Mouse (Mus musculus) brain, adult 2 months (tissue): ENCODE measurements around the gene Pkp4.
A peak's percentile ranks its signal among the peaks of the same experiment; 100 is the strongest.
"Not testable (repeated sequence)": the region's sequence is repeated elsewhere in the genome, so short reads cannot be mapped to it uniquely, and the experiment has no call there.

Source experiments
- DNase-seq: peaks from one replicate; pipeline ENCODE4 v3.0.0; 2011; ENCODE audit warnings: low read depth, low spot score

Gene Pkp4

DNA sequence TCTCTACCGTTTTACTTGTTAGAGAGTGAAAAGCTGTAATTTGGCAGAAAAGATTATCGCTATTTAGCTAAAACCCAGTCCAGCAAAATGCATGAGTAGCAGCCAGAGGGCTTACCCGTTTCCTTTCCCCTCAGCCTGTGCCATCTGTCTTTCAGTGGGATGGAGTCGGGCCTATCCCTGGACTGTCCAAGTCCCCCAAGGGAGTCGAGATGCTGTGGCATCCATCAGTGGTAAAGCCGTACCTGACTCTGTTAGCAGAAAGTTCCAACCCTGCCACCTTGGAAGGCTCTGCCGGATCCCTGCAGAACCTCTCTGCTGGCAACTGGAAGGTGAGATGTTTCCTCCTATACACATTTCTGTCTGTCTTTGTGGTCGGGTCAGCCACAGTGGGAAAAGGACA lies 178.3 kb downstream of the Pkp4 start:
- DNase-seq, result peak; percentile 74

DNA sequence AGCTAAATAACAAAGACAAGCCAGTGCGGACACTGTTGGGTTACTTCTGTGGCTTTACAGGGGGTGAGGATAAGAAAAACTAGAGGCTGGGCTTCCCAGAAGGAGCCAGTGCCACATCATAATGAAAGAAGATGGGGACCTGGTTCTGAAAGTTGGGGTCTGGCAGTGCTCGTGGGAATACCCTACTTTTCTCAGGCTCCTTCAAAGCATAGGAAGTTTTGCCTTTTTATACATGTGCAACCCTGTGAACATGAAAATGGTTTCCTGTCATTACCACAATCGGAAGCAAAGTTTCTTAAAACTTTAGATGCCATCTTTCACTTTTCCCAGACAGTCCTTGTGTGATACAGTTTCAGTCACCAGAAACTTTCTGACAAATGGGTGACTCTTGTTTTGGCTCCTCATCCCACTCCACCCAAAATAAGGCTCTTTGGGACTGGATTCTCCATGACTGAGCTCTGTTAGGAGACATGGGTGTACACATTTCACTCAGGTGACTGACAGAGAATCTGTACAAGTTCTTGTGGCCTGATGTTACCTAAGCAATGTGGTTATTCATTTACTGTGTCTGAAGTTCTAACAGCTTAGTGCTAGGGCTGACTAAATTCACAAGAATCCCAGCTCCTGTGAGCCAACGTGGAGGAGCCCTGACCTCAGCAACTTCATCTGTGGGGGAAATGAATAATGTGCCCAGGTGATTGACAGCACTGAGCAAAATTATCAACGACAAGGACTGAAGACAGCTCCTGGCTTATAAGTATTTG lies 179.3 kb downstream of the Pkp4 start:
- DNase-seq, result no peak

DNA sequence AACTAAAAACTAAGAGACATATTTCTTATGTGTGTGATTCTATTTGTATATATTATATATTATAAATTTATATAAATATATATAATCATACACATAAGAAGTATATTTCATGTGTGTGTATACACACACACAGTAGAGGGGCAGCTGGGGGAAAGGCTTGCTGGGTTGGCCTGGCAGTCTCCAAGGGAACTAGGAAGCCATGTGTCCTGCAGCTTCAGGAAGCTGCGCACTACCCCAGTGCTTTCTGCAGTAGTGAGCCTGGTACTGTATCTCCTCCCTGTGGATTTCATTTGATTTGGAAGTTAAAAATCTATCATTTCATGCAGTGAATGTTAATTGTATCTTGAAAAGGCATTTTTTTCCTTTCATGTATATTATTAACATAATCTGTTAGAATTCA lies 180.2 kb downstream of the Pkp4 start:
- DNase-seq, result no peak

GRCm38 (mm10) chr2:59342591-59343210 lies 182.1 kb downstream of the Pkp4 start:
- DNase-seq, result no peak

GRCm38 (mm10) chr2:59343834-59344233 lies 183.2 kb downstream of the Pkp4 start:
- DNase-seq, result no peak

- peak; percentile 93 for DNase-seq
These were observed 184.0 kb downstream of the Pkp4 start for GRCm38 (mm10) chr2:59344699-59345098.

GRCm38 (mm10) chr2:59345141-59345839 lies 184.6 kb downstream of the Pkp4 start:
- peak; percentile 39 for DNase-seq

- peak; percentile 88 for DNase-seq
These were observed 185.8 kb downstream of the Pkp4 start for GRCm38 (mm10) chr2:59346443-59346842.

- DNase-seq, result peak; percentile 49
These were observed 187.9 kb downstream of the Pkp4 start for GRCm38 (mm10) chr2:59348585-59348984.

- no peak for DNase-seq
These were observed 189.4 kb downstream of the Pkp4 start for GRCm38 (mm10) chr2:59350094-59350493.

- peak; percentile 60 for DNase-seq
These were observed 190.9 kb downstream of the Pkp4 start for GRCm38 (mm10) chr2:59351303-59352099.

GRCm38 (mm10) chr2:59353821-59354220 lies 193.2 kb downstream of the Pkp4 start:
- no peak for DNase-seq

GRCm38 (mm10) chr2:59355531-59356289 lies 195.1 kb downstream of the Pkp4 start:
- DNase-seq, result no peak

DNA sequence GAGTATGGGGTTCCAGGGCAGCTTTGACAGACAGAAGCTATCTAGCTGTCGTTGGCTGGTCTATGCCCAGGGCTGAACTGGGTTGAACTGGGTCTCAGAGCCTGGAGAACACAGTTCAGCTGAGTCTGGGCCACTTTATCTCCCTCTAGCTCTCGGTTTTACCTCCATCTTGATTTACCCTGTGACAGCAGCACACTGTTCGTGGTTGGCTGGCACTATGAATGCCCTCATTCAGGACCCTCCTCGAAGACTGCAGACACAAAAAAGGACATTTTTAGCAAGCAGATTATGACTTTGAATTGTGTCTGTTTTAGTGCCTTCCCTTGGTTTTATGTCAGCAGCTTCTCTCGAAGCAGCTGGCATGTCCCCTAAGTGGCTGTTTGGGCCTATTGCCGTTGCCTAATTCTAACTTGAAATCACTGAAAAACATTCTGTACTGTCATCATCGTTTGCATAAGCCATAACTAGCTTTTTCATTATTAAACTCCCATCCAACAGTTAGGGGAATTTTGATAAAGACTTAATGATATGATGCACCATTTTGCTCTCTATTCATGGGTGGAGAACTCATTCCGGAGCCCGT lies 199.2 kb downstream of the Pkp4 start:
- no peak for DNase-seq

- DNase-seq, result peak; percentile 52
These were observed 200.7 kb downstream of the Pkp4 start for GRCm38 (mm10) chr2:59361350-59361780.

GRCm38 (mm10) chr2:59364156-59364842 lies 203.6 kb downstream of the Pkp4 start:
- no peak for DNase-seq

DNA sequence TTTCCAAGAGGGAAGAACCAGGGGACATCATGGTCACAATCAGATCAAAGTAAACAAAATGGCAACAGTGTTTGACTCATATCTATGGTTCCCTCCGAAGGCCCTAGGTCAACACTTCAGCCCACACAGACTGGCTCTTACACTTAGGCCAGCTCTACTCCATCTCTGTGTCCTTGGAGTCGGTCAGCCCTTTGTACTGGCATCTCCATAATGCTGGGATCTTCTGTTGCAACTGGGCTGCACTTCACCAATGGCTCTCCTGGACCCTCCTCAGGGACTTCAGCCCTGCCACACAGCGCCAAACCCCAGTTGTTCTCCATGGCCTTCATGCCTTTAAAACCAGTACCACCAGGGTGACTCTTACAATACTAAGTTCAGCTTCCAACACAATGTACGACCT lies 206.5 kb downstream of the Pkp4 start:
- no peak for DNase-seq

DNA sequence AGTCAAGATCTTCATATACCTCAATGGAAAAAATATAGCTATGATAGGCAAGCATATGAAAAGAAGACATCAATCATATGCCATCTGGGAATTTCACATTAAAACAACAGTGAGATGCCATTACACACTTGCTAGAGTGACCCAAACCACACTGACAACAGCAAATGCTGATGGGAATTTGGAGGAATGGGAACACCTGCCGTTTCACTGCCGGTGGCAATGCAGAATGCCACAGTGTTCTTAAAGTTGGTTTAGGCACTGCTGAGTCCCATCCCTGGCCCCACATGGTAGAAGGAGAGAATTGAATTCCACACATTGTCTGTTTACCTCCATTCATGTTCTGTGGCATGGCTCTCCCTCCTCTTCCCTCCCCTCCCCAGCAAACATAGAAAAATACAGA lies 212.5 kb downstream of the Pkp4 start:
- no peak for DNase-seq

GRCm38 (mm10) chr2:59378096-59378495 lies 217.4 kb downstream of the Pkp4 start:
- no peak for DNase-seq

DNA sequence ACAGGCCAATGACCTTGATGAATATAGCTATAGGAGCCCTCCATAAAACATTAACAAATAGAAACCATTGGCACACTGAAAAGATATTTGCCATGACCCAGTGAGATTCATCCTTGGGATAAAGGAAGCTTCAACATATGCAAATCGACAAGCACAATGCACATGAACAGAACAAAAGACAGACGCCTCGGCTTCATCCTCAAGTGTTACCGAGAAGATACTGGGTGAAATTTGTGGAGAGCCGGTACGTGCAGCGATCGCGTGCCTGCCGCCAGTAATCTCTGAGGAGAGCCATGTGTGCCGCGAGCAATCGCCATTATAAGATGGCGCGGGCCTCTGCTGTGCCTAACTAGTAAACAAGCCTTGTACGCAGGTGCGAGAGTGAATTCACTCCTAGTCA lies 218.2 kb downstream of the Pkp4 start:
- not testable (repeated sequence) for DNase-seq
